Mouse (Mus musculus): ENCODE results near the gene Hnrnpa1. TPM values are rescaled to one million over a fixed set of nuclear protein-coding genes. Genes with fewer than 3 reads are reported as not detected.

Hnrnpa1 gene
- polyA plus RNA-seq, 1 experiment, result 185 TPM

DNA sequence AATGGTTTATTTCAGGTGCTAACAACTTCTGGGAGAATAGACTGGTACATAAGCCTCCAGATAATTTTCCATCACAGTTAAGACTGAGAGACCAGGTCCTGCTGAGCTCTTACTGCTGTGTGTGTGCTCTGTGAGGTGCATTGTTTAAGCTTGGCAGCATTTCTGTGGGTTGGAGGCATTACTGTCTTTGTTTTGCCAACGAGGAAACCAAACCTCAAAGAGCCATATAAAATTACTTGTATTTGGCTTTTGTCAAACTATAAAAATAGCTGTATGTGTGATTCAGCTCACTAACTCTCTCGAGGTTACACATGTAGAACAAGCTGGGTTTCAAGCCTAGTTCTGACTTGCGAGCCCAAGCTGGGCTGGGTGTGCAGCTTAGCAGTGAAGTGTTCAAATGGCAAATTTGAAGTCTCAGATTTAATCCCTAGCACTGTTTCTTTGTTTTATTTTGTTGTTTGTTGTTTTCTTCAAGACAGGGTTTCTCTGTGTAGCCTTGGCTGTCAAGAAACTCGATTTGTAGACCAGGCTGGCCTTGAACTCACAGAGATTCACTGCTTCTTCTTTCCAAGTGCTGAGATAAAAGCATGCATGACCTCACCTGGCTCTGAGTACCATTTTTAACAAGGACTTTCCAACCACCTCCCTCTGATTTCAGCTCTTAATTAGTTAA, 52.6 kb downstream of the Hnrnpa1 start:
- Histone ChIP-seq H3K4me3 (ENCODE audit: insufficient read depth, low read depth, low read length) (no peak overlapping the region), H3K27ac (ENCODE audit: insufficient read depth, low read depth, low read length) (peak overlapping the region; percentile 9; the same call in 1 of the 2 replicates), H3K4me1 (ENCODE audit: control insufficient read depth, insufficient read depth, low read length) (peaks cover 14% of the 10 kb centered on the region)
- TF ChIP-seq POLR2A (IDR thresholded peaks at IDR 0.05; ENCODE audit: insufficient read depth, low read depth, low read length) (no peak), CTCF (IDR thresholded peaks at IDR 0.05; ENCODE audit: insufficient read depth, low read depth, low read length) (no peak)
- WGBS, result 30% methylated on average over 4 of the region's 4 CpGs

DNA sequence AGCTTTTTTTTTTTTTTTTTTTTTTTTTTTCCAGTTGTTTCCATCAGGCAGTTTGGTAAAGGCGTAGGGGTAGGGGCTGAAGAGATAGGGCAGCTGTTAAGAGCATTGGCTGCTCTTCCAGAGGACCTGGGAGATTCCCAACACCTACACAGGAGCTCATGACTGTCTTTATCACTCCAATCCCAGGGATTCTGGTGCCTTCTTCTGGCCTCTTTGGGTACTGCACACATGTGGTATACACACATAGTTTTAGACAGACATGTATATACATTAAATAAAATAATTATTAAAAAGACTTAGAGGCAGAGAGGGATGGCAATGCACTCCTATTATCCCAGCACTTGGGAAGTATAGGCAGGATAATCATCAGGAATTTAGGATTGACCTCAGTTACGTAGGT, 53.1 kb downstream of the Hnrnpa1 start:
- H3K27ac ChIP-seq (ENCODE audit: insufficient read depth, low read depth, low read length), result no peak overlapping the region
- no peak overlapping the region for H3K4me3 ChIP-seq (ENCODE audit: insufficient read depth, low read depth, low read length)
- TF ChIP-seq POLR2A (IDR thresholded peaks at IDR 0.05; ENCODE audit: insufficient read depth, low read depth, low read length) (no peak), CTCF (IDR thresholded peaks at IDR 0.05; ENCODE audit: insufficient read depth, low read depth, low read length) (no peak)
- WGBS, result 95% methylated on average over 2 of the region's 2 CpGs
- H3K4me1 ChIP-seq (ENCODE audit: control insufficient read depth, insufficient read depth, low read length), result peaks cover 15% of the 10 kb centered on the region

GRCm38 (mm10) chr15:103294649-103295048, 54.4 kb downstream of the Hnrnpa1 start:
- no peak overlapping the region for H3K27ac ChIP-seq (ENCODE audit: insufficient read depth, low read depth, low read length)
- H3K4me1 ChIP-seq (ENCODE audit: control insufficient read depth, insufficient read depth, low read length), result peaks cover 28% of the 10 kb centered on the region
- TF ChIP-seq CTCF (IDR thresholded peaks at IDR 0.05; ENCODE audit: insufficient read depth, low read depth, low read length), result no peak
- TF ChIP-seq POLR2A (IDR thresholded peaks at IDR 0.05; ENCODE audit: insufficient read depth, low read depth, low read length), result no peak
- WGBS, result 80% methylated on average over 2 of the region's 2 CpGs
- no peak overlapping the region for H3K4me3 ChIP-seq (ENCODE audit: insufficient read depth, low read depth, low read length)

DNA sequence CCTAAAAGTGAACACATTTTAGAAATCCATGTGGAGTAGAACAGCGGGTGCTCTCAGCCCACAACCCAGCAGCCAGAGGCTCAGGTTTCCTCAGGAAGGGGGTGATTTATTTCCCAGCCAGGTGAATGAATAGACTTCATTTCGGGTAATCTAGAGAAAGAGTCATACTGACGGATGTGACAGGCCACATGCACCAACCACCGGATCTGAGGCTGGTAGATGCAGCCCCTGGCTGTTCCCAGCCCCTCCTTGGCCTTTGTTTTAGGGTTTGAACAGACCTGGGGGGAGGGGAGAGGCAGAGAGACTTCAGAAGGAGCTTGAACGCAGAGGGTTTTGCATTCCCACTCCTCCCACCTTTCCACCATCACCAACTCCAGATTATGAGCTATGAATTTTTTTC, 55.6 kb downstream of the Hnrnpa1 start:
- H3K4me1 ChIP-seq (ENCODE audit: control insufficient read depth, insufficient read depth, low read length), result peaks cover 38% of the 10 kb centered on the region
- no peak overlapping the region for H3K4me3 ChIP-seq (ENCODE audit: insufficient read depth, low read depth, low read length)
- TF ChIP-seq CTCF (IDR thresholded peaks at IDR 0.05; ENCODE audit: insufficient read depth, low read depth, low read length) (no peak), POLR2A (IDR thresholded peaks at IDR 0.05; ENCODE audit: insufficient read depth, low read depth, low read length) (no peak)
- no peak overlapping the region for H3K27ac ChIP-seq (ENCODE audit: insufficient read depth, low read depth, low read length)
- 22% methylated on average over 5 of the region's 5 CpGs for WGBS

Other genes starting within 250 kb of the Hnrnpa1 start
- gene Hoxc8, start 249.8 kb upstream of the Hnrnpa1 start, polyA plus RNA-seq (2012; ENCODE audit: insufficient read depth, insufficient read length, low replicate concordance, missing spikeins), result not detected in 2 replicates
- gene Hoxc6, start 242.2 kb upstream of the Hnrnpa1 start, polyA plus RNA-seq (2012; ENCODE audit: insufficient read depth, insufficient read length, low replicate concordance, missing spikeins), result not detected in 2 replicates
- not detected in 2 replicates for gene Hoxc4, start 221.5 kb upstream of the Hnrnpa1 start, polyA plus RNA-seq (2012; ENCODE audit: insufficient read depth, insufficient read length, low replicate concordance, missing spikeins)
- not detected in 2 replicates for gene Smug1, start 73.3 kb upstream of the Hnrnpa1 start, polyA plus RNA-seq (2012; ENCODE audit: insufficient read depth, insufficient read length, low replicate concordance, missing spikeins)
- gene Cbx5, start 616 bp upstream of the Hnrnpa1 start, polyA plus RNA-seq (2012; ENCODE audit: insufficient read depth, insufficient read length, low replicate concordance, missing spikeins), result 111 and 221 TPM in 2 replicates
- not detected in 2 replicates for gene Nfe2, start 18.0 kb downstream of the Hnrnpa1 start, polyA plus RNA-seq (2012; ENCODE audit: insufficient read depth, insufficient read length, low replicate concordance, missing spikeins)
- gene Copz1, start 32.3 kb downstream of the Hnrnpa1 start, polyA plus RNA-seq (2012; ENCODE audit: insufficient read depth, insufficient read length, low replicate concordance, missing spikeins), result not detected in 2 replicates
- gene Gpr84, start 70.2 kb downstream of the Hnrnpa1 start, polyA plus RNA-seq (2012; ENCODE audit: insufficient read depth, insufficient read length, low replicate concordance, missing spikeins), result not detected in 2 replicates
- not detected in 2 replicates for gene Zfp385a, start 99.7 kb downstream of the Hnrnpa1 start, polyA plus RNA-seq (2012; ENCODE audit: insufficient read depth, insufficient read length, low replicate concordance, missing spikeins)
- not detected in 2 replicates for gene Itga5, start 126.3 kb downstream of the Hnrnpa1 start, polyA plus RNA-seq (2012; ENCODE audit: insufficient read depth, insufficient read length, low replicate concordance, missing spikeins)
- gene Gtsf1, start 190.0 kb downstream of the Hnrnpa1 start, polyA plus RNA-seq (2012; ENCODE audit: insufficient read depth, insufficient read length, low replicate concordance, missing spikeins), result not detected in 2 replicates
- gene Gtsf2, start 208.0 kb downstream of the Hnrnpa1 start, polyA plus RNA-seq (2012; ENCODE audit: insufficient read depth, insufficient read length, low replicate concordance, missing spikeins), result not detected in 2 replicates
- gene Nckap1l, start 213.4 kb downstream of the Hnrnpa1 start, polyA plus RNA-seq (2012; ENCODE audit: insufficient read depth, insufficient read length, low replicate concordance, missing spikeins), result not detected in 2 replicates

Measured in olfactory bulb, adult 2 months (tissue).